Mouse (Mus musculus): Measurements from ENCODE around the gene Zbtb41. TPM values are rescaled to one million over a fixed set of nuclear protein-coding genes. Genes with fewer than 3 reads are reported as not detected.

Gene Zbtb41
- total RNA-seq, 2 experiments from 2014 or later: 9.7 to 14.1 TPM

DNA sequence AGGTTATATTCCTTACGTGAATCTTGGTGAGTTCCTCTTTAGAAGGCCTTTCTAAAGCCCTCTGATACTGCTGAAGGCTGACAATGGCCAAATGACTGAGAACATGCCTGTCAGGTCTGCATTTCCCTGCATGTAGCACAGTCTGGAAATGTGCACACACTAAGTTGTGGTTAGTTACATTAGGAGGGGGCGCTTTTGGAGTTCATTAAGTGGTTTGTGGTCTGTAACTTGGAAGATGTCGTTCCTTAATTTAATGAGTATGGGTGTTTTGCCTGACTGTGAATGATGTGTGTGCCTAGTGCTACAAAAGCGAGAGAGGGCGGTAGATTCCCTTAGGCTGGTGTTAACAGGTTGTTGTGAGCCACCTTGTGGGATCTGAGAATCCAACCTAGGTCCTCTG is 38.7 kb downstream of the Zbtb41 start:
- ATAC-seq (replicated peaks; ENCODE audit: poor library complexity, severe bottlenecking): peak; percentile 93

- no peak for ATAC-seq (replicated peaks; ENCODE audit: poor library complexity, severe bottlenecking)
These were observed 43.8 kb downstream of the Zbtb41 start for GRCm38 (mm10) chr1:139465936-139466335.

- no peak for ATAC-seq (replicated peaks; ENCODE audit: poor library complexity, severe bottlenecking)
These were observed 56.8 kb downstream of the Zbtb41 start for GRCm38 (mm10) chr1:139478898-139479297.

GRCm38 (mm10) chr1:139480246-139480645 is 58.2 kb downstream of the Zbtb41 start:
- no peak for ATAC-seq (replicated peaks; ENCODE audit: poor library complexity, severe bottlenecking)

- ATAC-seq (replicated peaks; ENCODE audit: poor library complexity, severe bottlenecking): no peak
These were observed 59.1 kb downstream of the Zbtb41 start for GRCm38 (mm10) chr1:139481146-139481545.

DNA sequence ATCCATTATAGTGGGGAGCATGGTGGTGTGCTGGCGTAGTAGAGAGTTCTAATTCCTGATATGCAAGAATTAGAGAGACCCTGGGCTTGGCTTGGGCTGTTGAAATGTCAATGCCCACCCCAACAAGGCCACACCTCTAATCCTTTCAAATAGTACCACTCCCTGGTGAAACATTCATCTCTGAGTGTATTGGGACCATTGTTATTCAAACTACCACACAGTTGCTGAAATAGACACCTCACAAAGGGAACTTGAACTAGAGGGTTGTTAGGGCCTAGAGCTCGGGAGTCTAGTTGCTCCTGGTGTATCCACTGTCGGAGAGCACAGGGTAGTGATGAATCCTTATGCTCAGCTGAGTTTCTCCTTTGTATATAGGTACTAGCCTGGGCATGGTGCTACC is 72.5 kb downstream of the Zbtb41 start:
- no peak for ATAC-seq (replicated peaks; ENCODE audit: poor library complexity, severe bottlenecking)

- ATAC-seq (replicated peaks; ENCODE audit: poor library complexity, severe bottlenecking): no peak
These were observed 73.3 kb downstream of the Zbtb41 start for GRCm38 (mm10) chr1:139495408-139495807.

DNA sequence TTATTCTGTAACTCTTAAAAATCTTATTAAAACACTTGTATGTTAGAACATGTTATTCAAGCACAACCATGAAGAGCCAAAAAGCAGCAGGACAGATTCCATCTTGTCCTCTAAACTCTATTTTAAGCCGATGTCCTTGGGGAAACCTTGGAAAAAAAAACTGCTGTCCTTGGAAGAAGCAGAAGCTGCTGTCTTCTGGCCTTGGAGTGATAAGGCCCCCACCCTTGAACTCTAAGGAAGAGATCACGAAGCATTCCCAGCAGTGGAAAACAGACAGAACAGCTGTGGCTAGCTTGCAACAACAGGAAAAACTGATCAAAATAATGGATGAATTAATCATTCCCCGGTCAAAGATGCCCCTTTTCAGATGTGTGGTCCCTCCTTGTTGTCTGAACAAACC is 74.1 kb downstream of the Zbtb41 start:
- no peak for ATAC-seq (replicated peaks; ENCODE audit: poor library complexity, severe bottlenecking)

DNA sequence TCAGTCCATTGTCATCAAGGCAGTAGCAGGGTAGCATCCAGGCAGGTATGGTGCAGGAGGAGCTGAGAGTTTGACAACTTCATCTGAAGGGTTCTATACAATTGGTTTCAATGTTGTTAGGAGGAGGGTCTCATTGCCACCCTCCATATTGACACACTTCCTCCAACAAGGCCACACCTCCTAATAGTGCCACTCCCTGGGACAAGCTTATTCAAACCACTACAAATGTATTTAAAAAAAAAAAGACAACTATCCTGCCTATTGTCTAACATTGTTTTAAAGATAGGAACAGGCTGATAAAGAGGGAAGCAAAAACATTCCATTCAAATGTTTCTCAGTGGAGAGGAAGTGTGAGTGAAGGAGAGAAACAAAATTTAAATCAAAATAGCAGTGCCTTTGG is 77.7 kb downstream of the Zbtb41 start:
- ATAC-seq (replicated peaks; ENCODE audit: poor library complexity, severe bottlenecking): no peak

- no peak for ATAC-seq (replicated peaks; ENCODE audit: poor library complexity, severe bottlenecking)
These were observed 79.2 kb downstream of the Zbtb41 start, which contains the start of gene F13b for GRCm38 (mm10) chr1:139501258-139501752. F13b (plus strand) TSS chr1:139501702.

Other genes with a start within 250 kb of the Zbtb41 start
- not detected in 2 replicates for gene Crb1, start 45.2 kb upstream of the Zbtb41 start, total RNA-seq (2014; fragmentation: Nextera tagmentation)
- gene Crb1, start 45.2 kb upstream of the Zbtb41 start, total RNA-seq (2017): not detected in 2 replicates
- gene Aspm, start 32.5 kb downstream of the Zbtb41 start, total RNA-seq (2014; fragmentation: Nextera tagmentation): 5.7 and 10.3 TPM in 2 replicates
- gene Aspm, start 32.5 kb downstream of the Zbtb41 start, total RNA-seq (2017): 26.3 and 29.6 TPM in 2 replicates
- not detected in 2 replicates for gene F13b, start 79.4 kb downstream of the Zbtb41 start, total RNA-seq (2014; fragmentation: Nextera tagmentation)
- gene F13b, start 79.4 kb downstream of the Zbtb41 start, total RNA-seq (2017): not detected in 2 replicates
- not detected in 2 replicates for gene Cfhr1, start 138.0 kb downstream of the Zbtb41 start, total RNA-seq (2014; fragmentation: Nextera tagmentation)
- not detected in 2 replicates for gene Cfhr1, start 138.0 kb downstream of the Zbtb41 start, total RNA-seq (2017)